Mouse (Mus musculus) olfactory bulb, adult 2 months (tissue): Measurements from ENCODE around the gene Prickle3.

Experiments used
- CTCF ChIP-seq: fragments of 200-500 bp; IDR thresholded peaks from 2 replicates; pipeline ENCODE4 v1.5.1; 2012; ENCODE audit warnings: low read depth, mild to moderate bottlenecking, low read length, moderate library complexity; ENCODE audit not compliant: insufficient read depth
- POLR2A ChIP-seq: fragments of 200-500 bp; IDR thresholded peaks from 2 replicates; pipeline ENCODE4 v1.6.1; 2012; ENCODE audit warnings: mild to moderate bottlenecking, low read depth, low read length, moderate library complexity; ENCODE audit not compliant: insufficient read depth

DNA sequence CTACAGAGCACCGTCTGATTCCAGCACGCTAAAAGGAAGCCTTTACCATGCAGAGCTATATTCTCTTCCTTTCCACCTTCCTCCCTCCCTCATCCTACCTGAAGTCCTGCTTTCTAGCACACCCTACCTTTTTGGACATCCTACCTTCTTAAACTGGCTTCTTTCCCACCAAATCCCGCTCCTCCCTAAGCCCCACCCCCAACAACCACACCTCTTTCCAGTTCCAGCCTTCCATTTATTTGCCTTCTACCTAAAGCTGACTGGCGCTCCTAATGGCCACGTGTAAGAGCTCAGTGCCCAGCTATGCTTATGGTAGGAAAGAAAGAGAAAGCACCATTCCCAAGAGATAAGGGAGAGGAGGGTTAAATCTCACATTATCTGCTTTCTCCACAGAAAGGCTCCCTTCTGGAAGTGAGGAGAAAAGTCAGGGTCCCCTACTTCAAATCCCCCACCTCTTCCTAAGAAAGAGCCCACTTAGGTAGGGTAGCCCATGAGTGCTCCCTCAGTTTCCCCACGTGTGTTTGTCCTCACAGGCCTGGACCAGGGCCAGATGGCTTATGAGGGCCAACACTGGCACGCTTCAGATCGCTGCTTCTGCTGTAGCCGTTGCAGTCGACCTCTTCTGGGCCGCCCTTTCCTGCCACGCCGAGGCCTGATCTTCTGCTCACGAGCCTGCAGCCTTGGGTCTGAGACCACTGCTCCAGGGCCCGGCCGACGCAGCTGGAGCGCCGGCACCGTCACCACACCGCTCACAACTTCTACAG is 8.9 kb downstream of the Prickle3 start:
- TF ChIP-seq POLR2A (no peak), CTCF (no peak)
